ENCODE assay signal across 29 mouse cellular contexts in the genomic region with DNA sequence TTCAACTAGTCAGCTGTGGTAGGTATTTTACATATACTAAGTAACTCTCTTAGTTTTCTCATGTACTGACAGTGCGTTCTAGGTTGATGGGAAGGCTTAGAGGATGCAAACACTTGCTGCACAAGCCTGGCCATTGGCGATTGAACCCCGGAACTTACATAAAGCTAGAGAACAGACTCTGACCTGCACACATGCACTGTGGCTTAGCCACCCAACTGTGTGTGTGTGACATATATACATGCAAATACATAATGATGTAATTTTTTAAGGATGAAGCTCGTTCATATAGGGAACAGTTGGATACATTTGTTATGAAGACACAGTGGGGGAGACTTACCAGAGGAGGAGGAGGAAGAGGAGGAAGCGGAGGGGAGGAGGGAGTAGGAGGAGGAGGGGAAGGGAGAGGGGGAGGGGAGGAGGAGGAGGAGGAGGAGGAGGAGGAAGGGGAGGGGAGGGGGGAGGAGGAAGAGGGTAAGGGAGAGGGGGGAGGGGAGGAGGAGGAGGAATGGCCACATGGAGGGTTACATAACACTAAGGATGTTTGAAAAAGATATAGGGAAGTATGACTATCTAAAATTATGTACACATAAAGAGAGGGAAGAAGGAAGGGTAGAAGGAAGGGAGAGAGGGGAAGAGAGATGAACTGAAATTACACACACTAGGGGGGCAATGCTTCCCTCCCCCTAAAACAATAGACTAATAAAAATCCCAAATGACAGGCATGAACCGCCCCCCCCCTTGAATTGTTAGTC. TPM values are rescaled to one million over a fixed set of nuclear protein-coding genes. Genes with fewer than 3 reads are reported as not detected.
A peak's percentile ranks its signal among the peaks of the same experiment; 100 is the strongest.
DNase-seq lines count a peak whose midpoint lies in the region; ATAC-seq and TF ChIP-seq lines count a peak whose summit lies in the region.
"Had no signal": no experiment of that assay in that cellular context is flagged by ENCODE, and none has a peak within 500 bp of the region (broad histone marks: within the 10 kb centered on the region; RNA-seq: fewer than 3 reads in every experiment).

No protein-coding gene starts in this region.

- no peak overlapping the region for H3K4me2 ChIP-seq in liver, embryonic 14.5 days (ENCODE audit: low read depth)
- H3K4me2 ChIP-seq: embryonic facial prominence, embryonic 15.5 days; forebrain, embryonic 12.5 days; heart, embryonic 15.5 days; hindbrain, embryonic 14.5 days; limb, embryonic 12.5 days; midbrain, embryonic 12.5 days had no signal

- no peak for TF ChIP-seq EP300 in liver, embryonic 14.5 days (IDR thresholded peaks at IDR 0.05; ENCODE audit: low read depth)

- H3K36me3 ChIP-seq in liver, embryonic 14.5 days (replicated peaks; ENCODE audit: control insufficient read depth, insufficient read depth, low read depth) = no peaks in the 10 kb centered on the region; the same call in 1 of the 2 replicates
- peaks cover 21% of the 10 kb centered on the region for H3K36me3 ChIP-seq in megakaryocyte, embryonic 14.5 days (replicated peaks; ENCODE audit: low read length)
- H3K36me3 ChIP-seq in limb, embryonic 10.5 days = peaks cover 5% of the 10 kb centered on the region; the same call in 1 of the 2 replicates

- peak; percentile 42; a peak in 2 of 4 replicates for ATAC-seq in hematopoietic stem cell, adult 5-6 weeks (replicated peaks in 1 of 2; ENCODE audit: insufficient read depth in 1 of 2, low FRiP score in 2 of 2, low TSS enrichment in 1 of 2, low read depth in 1 of 2, poor library complexity in 2 of 2, severe bottlenecking in 2 of 2)
- ATAC-seq in liver, embryonic 14.5 days (ENCODE audit: insufficient read depth) = peak; percentile 23; the same call in 1 of the 2 replicates

- no peak overlapping the region for H3K4me3 ChIP-seq in liver, embryonic 14.5 days (ENCODE audit: insufficient read depth in 1 of 2, low read depth in 2 of 2, low read length in 2 of 2)
- peak overlapping the region; percentile 64 for H3K4me3 ChIP-seq in megakaryocyte, embryonic 14.5 days (replicated peaks)
- H3K4me3 ChIP-seq in limb, embryonic 10.5 days = no peak overlapping the region
- H3K4me3 ChIP-seq: embryonic facial prominence, embryonic 10.5 days; embryonic facial prominence, embryonic 15.5 days; forebrain, embryonic 12.5 days; heart, embryonic 10.5 days; heart, embryonic 15.5 days; limb, embryonic 12.5 days; midbrain, embryonic 12.5 days had no signal

- no peak overlapping the region for H3K27ac ChIP-seq in liver, embryonic 14.5 days
- H3K27ac ChIP-seq in limb, embryonic 10.5 days = no peak overlapping the region
- H3K27ac ChIP-seq: embryonic facial prominence, embryonic 10.5 days; embryonic facial prominence, embryonic 15.5 days; forebrain, embryonic 12.5 days; heart, embryonic 10.5 days; heart, embryonic 15.5 days; hindbrain, embryonic 14.5 days; limb, embryonic 12.5 days; midbrain, embryonic 12.5 days; stomach, postnatal 0 days had no signal

- DNase-seq in 416B (ENCODE audit: low read depth) = peak; percentile 36
- no peak for DNase-seq in liver, embryonic 14.5 days (ENCODE audit: low read depth in 3 of 3, low spot score in 3 of 3)
- no peak for DNase-seq in lung, postnatal 4 days
- DNase-seq in limb, embryonic 10.5 days (ENCODE audit: low spot score) = no peak
- DNase-seq in natural killer cell, adult 2 months (ENCODE audit: low spot score in 2 of 2) = no peak
- DNase-seq: adrenal gland, postnatal 25 days; cerebellum, adult 2 months; cerebellum, postnatal 14 days; gastrocnemius, postnatal 10 days; heart, postnatal 36 days; kidney, adult 11 months; kidney, postnatal 14 days; layer of hippocampus, adult 9-11 months; lung, postnatal 36 days; right cerebral cortex, postnatal 25 days; spleen, adult 18-20 months; thymus, adult 18-20 months; thymus, postnatal 36 days had no signal

- H3K4me1 ChIP-seq in liver, embryonic 14.5 days (replicated peaks; ENCODE audit: control insufficient read depth in 2 of 2, insufficient read depth in 2 of 2, low read length in 1 of 2) = peaks cover 2 to 5% of the 10 kb centered on the region in 2 experiments
- H3K4me1 ChIP-seq in megakaryocyte, embryonic 14.5 days = peaks cover 51% of the 10 kb centered on the region
- H3K4me1 ChIP-seq in limb, embryonic 10.5 days = no peaks in the 10 kb centered on the region
- H3K4me1 ChIP-seq: embryonic facial prominence, embryonic 10.5 days; embryonic facial prominence, embryonic 15.5 days; forebrain, embryonic 12.5 days; heart, embryonic 10.5 days; heart, embryonic 15.5 days; limb, embryonic 12.5 days; midbrain, embryonic 12.5 days had no signal

- no peak for TF ChIP-seq CTCF in liver, embryonic 14.5 days (IDR thresholded peaks at IDR 0.05; ENCODE audit: low read depth)

- no peaks in the 10 kb centered on the region for H3K9me3 ChIP-seq in liver, embryonic 14.5 days (ENCODE audit: control insufficient read depth, low read length)
- H3K9me3 ChIP-seq in megakaryocyte, embryonic 14.5 days = 0 out of 2 replicates have a peak, but pooled peaks cover under 1% of the 10 kb centered on the region
- no peaks in the 10 kb centered on the region for H3K9me3 ChIP-seq in limb, embryonic 10.5 days (replicated peaks)
- H3K9me3 ChIP-seq: embryonic facial prominence, embryonic 10.5 days; embryonic facial prominence, embryonic 15.5 days; forebrain, embryonic 12.5 days; heart, embryonic 10.5 days; heart, embryonic 15.5 days; limb, embryonic 12.5 days; midbrain, embryonic 12.5 days had no signal

- no peak overlapping the region for H3K9ac ChIP-seq in liver, embryonic 14.5 days (replicated peaks)
- H3K9ac ChIP-seq: embryonic facial prominence, embryonic 15.5 days; forebrain, embryonic 12.5 days; heart, embryonic 15.5 days; hindbrain, embryonic 14.5 days; limb, embryonic 12.5 days; midbrain, embryonic 12.5 days had no signal

- WGBS in liver, embryonic 14.5 days (ENCODE audit: insufficient replicate concordance) = 40% methylated on average over 5 of the region's 6 CpGs
- 86% methylated on average over 5 of the region's 6 CpGs for WGBS in limb, embryonic 10.5 days

- no peaks in the 10 kb centered on the region for H3K27me3 ChIP-seq in liver, embryonic 14.5 days (ENCODE audit: control insufficient read depth, insufficient read depth, low read length)
- H3K27me3 ChIP-seq in megakaryocyte, embryonic 14.5 days (replicated peaks) = no peaks in the 10 kb centered on the region
- no peaks in the 10 kb centered on the region for H3K27me3 ChIP-seq in limb, embryonic 10.5 days (ENCODE audit: low read depth, poor library complexity, severe bottlenecking)
- H3K27me3 ChIP-seq: embryonic facial prominence, embryonic 15.5 days; forebrain, embryonic 12.5 days; heart, embryonic 15.5 days; limb, embryonic 12.5 days; midbrain, embryonic 12.5 days had no signal

RNA-seq across cellular contexts. Expression of a gene that starts 36.9 kb away (rescaled TPM):
- total RNA-seq in hematopoietic stem cell, adult 5-6 weeks (2017) = 20.1 and 24.8 TPM in 2 replicates
- polyA plus RNA-seq in liver, embryonic 14.5 days (2012; rRNA removed) = 2.2 and 2.7 TPM in 2 replicates
- polyA plus RNA-seq in liver, embryonic 14.5 days (2014; fragmentation: Nextera tagmentation; extraction: Ambion mirVana) = 3.5 and 3.6 TPM in 2 replicates
- 0.20 TPM in 1 of 2 replicates, not detected in the other for polyA plus RNA-seq in megakaryocyte, embryonic 14.5 days (2012; ENCODE audit: insufficient read depth, low replicate concordance)
- 10.6 and 13.8 TPM in 2 replicates for polyA plus RNA-seq in limb, embryonic 10.5 days (2016; fragmentation: Nextera tagmentation; extraction: Ambion mirVana)
